In genomic region chr16:84774761-84775231, GRCm38 (mm10) we compare ENCODE assay signal across 8 mouse cellular contexts. TPM values are rescaled to one million over a fixed set of nuclear protein-coding genes. Genes with fewer than 3 reads are reported as not detected.
DNase-seq lines count a peak whose midpoint lies in the region; ATAC-seq and TF ChIP-seq lines count a peak whose summit lies in the region.

No protein-coding gene starts in this region.

- peak overlapping the region; percentile 66 for H3K4me3 ChIP-seq in hindbrain, postnatal 0 days (ENCODE audit: low read length)
- H3K4me3 ChIP-seq in megakaryocyte, embryonic 14.5 days (replicated peaks): peak overlapping the region; percentile 95

- peak; percentile 52 for ATAC-seq in hindbrain, postnatal 0 days

- no peaks in the 10 kb centered on the region for H3K36me3 ChIP-seq in hindbrain, postnatal 0 days (ENCODE audit: insufficient read depth, low read length)
- H3K36me3 ChIP-seq in megakaryocyte, embryonic 14.5 days (replicated peaks; ENCODE audit: low read length): peaks cover 2% of the 10 kb centered on the region

- peak overlapping the region; percentile 94 for H3K4me2 ChIP-seq in hindbrain, postnatal 0 days (ENCODE audit: low read depth, low read length)

- H3K4me1 ChIP-seq in hindbrain, postnatal 0 days (ENCODE audit: insufficient read depth, low read length): peaks cover 3% of the 10 kb centered on the region; the same call in 1 of the 2 replicates
- H3K4me1 ChIP-seq in megakaryocyte, embryonic 14.5 days: peaks cover 47% of the 10 kb centered on the region

- peak overlapping the region; percentile 67 for H3K9ac ChIP-seq in hindbrain, postnatal 0 days (replicated peaks; ENCODE audit: low read length)

- peak overlapping the region; percentile 88 for H3K27ac ChIP-seq in hindbrain, postnatal 0 days

- TF ChIP-seq CTCF in hindbrain, postnatal 0 days (IDR thresholded peaks at IDR 0.05; ENCODE audit: low read depth): no peak

- DNase-seq in Muller cell, postnatal 12 days (ENCODE audit: inconsistent ontology term): peak; percentile 81
- peak; percentile 55 to 60 for DNase-seq in cerebellum, postnatal 10 days
- peak; percentile 34 to 39 for DNase-seq in frontal cortex, postnatal 25 days (ENCODE audit: low spot score in 2 of 2)
- DNase-seq in hindbrain, postnatal 0 days (ENCODE audit: low spot score): peak; percentile 91
- peak; percentile 23 to 73 for DNase-seq in left cerebral cortex, adult 9 months (ENCODE audit: low spot score in 2 of 2)
- DNase-seq in right cerebral cortex, postnatal 4 days: peak; percentile 29
- no peak for DNase-seq in thymus, postnatal 10 days (ENCODE audit: low spot score in 2 of 2)

- H3K27me3 ChIP-seq in hindbrain, postnatal 0 days (ENCODE audit: insufficient read depth, low read length): no peaks in the 10 kb centered on the region
- peaks cover 25% of the 10 kb centered on the region for H3K27me3 ChIP-seq in megakaryocyte, embryonic 14.5 days (replicated peaks)

- WGBS in hindbrain, postnatal 0 days: under 1% methylated on average over 23 of the region's 23 CpGs

- no peaks in the 10 kb centered on the region for H3K9me3 ChIP-seq in hindbrain, postnatal 0 days (ENCODE audit: low read length)
- peaks cover 6% of the 10 kb centered on the region for H3K9me3 ChIP-seq in megakaryocyte, embryonic 14.5 days

RNA-seq across cellular contexts. Expression of gene Jam2, which starts 0.9 kb away (rescaled TPM):
- 31.2 and 34.8 TPM in 2 replicates for total RNA-seq in hindbrain, postnatal 0 days (2014; rRNA removed)
- 28.7 and 33.2 TPM in 2 replicates for polyA plus RNA-seq in hindbrain, postnatal 0 days (2015; fragmentation: Nextera tagmentation; extraction: Ambion mirVana)
- polyA plus RNA-seq in megakaryocyte, embryonic 14.5 days (2012; ENCODE audit: insufficient read depth, low replicate concordance): 0.81 TPM in 1 of 2 replicates, not detected in the other

RNA-seq across cellular contexts. Expression of gene Mrpl39, which starts 39.3 kb away (rescaled TPM):
- total RNA-seq in hindbrain, postnatal 0 days (2014; rRNA removed): 12.1 and 22.4 TPM in 2 replicates
- polyA plus RNA-seq in hindbrain, postnatal 0 days (2015; fragmentation: Nextera tagmentation; extraction: Ambion mirVana): 36.2 and 38.2 TPM in 2 replicates
- polyA plus RNA-seq in megakaryocyte, embryonic 14.5 days (2012; ENCODE audit: insufficient read depth, low replicate concordance): 12.7 and 117 TPM in 2 replicates

RNA-seq across cellular contexts. Expression of gene Gabpa, which starts 59.9 kb away (rescaled TPM):
- total RNA-seq in hindbrain, postnatal 0 days (2014; rRNA removed): 14.8 and 20.4 TPM in 2 replicates
- 10.6 and 11.8 TPM in 2 replicates for polyA plus RNA-seq in hindbrain, postnatal 0 days (2015; fragmentation: Nextera tagmentation; extraction: Ambion mirVana)
- polyA plus RNA-seq in megakaryocyte, embryonic 14.5 days (2012; ENCODE audit: insufficient read depth, low replicate concordance): 2.3 TPM in 1 of 2 replicates, not detected in the other

Comparison
In these comparisons a context has a peak if more than half of its experiments do, and no peak if none do; other contexts are left out.
1. DNase-seq: peak in Muller cell, postnatal 12 days (single experiment), cerebellum, postnatal 10 days (2 of 2), frontal cortex, postnatal 25 days (2 of 2), hindbrain, postnatal 0 days (single experiment), left cerebral cortex, adult 9 months (2 of 2) and right cerebral cortex, postnatal 4 days (single experiment); none in thymus, postnatal 10 days (0 of 2).
2. RNA of gene Jam2, which starts 0.9 kb away (polyA plus RNA-seq): 28.7 to 33.2 TPM in hindbrain, postnatal 0 days; 0.81 TPM in megakaryocyte, embryonic 14.5 days; every median in the first group is over 10 times any median in the second.